Mouse (Mus musculus) T-helper 17 cell (primary cell): ENCODE measurements at regions not wholly inside any gene's neighbourhood (a gene's known extent, or its start where the extent isn't known, plus 50 kb on each side); places are given as distances from the start of the nearest gene placed in this dataset.

Source experiments
- in situ Hi-C, 2 experiments: fragments of 300-600 bp; cut with MboI, MseI; formaldehyde crosslinking; loops; 1 replicate in 1 of 2; 2 replicates in 1 of 2; pipeline ENCODE4 v1.15.1; 2025; ENCODE audit warnings: high pct_unique_total_duplicates in 2 of 2

GRCm38 (mm10) chr3:68758609-68759008 is 68.2 kb downstream of the Il12a start:
- in situ Hi-C loops, result no loop called here

DNA sequence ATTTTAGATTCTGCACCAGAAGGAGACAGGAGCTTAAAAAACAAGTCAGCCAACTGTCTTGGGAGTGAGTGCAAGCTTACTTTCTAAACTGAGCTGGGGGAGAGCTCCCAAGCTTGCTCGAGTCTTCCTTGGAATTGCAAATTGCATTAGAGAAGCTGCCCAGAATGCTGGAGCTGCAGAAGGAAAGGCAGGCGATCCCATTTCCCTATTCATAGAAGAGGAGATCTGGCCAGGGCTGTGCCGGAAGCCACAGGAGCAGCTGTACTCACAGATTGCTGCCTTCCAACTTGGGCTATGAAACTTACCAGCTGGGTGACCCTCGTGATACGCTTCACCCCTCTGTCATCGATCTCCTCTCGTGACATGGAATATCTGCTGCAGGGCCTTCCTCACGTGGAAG is 68.9 kb downstream of the Il12a start:
- in situ Hi-C loops, result no loop called here

GRCm38 (mm10) chr3:68760806-68761205 is 70.4 kb downstream of the Il12a start:
- in situ Hi-C loops, result loop anchor here in 1 of 2 experiments (5.0 kb wide), 1 partner anchor 54 kb away; no protein-coding TSS in a partner anchor

DNA sequence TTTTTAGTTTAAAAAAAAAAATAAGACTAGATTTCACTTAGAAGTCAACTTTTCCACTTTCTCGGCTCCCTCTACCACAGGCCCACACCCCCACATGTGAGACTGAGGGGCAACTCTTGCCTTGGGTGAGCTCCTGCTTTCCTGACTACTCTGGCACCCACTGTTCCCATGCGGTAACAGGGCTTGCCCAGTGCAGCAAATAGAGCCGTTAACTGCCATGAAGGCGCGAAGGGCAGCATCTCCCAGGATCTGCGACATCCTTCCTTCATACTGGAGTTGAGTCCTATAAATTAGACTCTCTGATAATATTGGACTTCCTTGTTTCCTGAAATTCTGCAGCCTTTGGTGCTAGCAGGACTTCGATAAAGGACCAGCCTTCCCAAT is 70.8 kb downstream of the Il12a start:
- in situ Hi-C loops, result loop anchor here in 1 of 2 experiments (5.0 kb wide), 1 partner anchor 54 kb away; no protein-coding TSS in a partner anchor

DNA sequence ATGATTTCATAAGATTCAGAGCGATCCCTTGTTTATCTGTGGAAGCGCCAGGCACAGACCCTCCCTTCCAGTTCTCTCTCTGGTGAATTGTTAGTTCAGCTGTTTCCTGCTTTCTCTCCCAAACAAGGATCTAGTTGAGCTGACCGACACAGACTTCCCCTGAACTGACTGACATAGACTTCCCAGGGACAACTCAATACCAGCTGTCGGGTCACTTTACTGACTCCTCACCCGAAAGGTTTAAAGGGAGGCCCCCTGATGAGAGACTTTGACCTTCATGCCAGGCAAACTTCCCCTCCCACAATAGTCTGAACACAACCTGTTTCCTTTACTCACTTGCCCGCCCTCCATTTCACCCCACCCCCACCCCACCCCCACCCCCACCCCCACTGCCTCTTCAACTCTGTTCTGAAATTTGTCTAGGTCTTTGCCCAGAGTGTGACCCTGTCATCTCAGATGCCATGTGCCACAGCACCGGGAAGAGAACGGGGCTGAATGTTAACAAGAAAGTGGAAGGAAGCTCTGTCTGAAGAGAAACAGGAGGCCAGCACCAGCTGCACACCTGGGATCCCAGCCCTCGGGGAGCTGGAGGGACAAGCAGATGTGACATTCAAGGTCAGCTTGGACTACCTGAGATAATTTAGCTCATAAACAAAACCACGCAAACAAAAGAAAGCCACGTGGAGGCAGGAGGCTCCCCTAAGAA is 71.3 kb downstream of the Il12a start:
- in situ Hi-C loops, result loop anchor here in 1 of 2 experiments (5.0 kb wide), 1 partner anchor 54 kb away; no protein-coding TSS in a partner anchor

DNA sequence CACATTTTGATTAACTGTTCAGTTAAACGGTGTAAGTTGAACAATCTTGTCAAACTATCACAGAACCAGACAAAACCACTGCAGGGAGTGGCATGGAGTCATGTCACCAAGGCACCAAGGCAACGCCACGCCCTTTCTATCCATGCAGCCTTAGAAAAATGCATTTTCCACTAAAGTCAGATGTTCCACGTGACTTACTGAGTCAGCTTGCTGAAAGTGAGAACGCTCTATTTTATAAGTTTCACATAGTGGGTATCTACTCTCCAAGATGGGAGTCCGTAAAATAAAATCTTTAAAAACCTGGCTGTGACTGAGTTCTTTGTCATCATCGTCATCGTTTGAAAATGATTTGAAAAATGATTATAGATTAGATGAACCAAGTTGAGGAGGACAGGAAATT is 72.5 kb downstream of the Il12a start:
- in situ Hi-C loops, result loop anchor here in 1 of 2 experiments (5.0 kb wide), 1 partner anchor 56 kb away; no protein-coding TSS in a partner anchor

- in situ Hi-C loops, result loop anchor here in 1 of 2 experiments (5.0 kb wide), 1 partner anchor 57 kb away; no protein-coding TSS in a partner anchor
These were observed 73.9 kb downstream of the Il12a start for GRCm38 (mm10) chr3:68764336-68764735.

GRCm38 (mm10) chr3:68764917-68765598 is 74.6 kb downstream of the Il12a start:
- in situ Hi-C loops, result loop anchor here in 1 of 2 experiments (5.0 kb wide), 1 partner anchor 58 kb away; no protein-coding TSS in a partner anchor

DNA sequence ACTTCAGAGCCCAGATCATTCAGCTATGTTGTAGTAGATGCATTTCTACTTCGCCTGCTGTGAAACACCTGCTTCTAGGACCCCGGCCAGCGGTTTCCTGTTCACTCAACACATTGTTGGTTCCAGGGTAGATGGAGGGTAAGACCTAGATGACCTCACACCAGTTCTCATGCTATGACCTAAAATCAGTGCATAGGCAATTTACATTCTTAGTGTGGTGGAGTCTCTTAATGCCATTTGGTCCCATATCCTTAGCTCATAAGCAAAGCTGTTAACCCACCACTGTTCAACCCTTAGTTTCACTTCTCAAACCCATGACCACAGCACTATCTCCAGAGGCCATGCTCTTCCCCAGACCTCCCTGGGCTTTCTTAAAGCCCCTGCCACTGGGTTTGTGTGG is 81.1 kb downstream of the Il12a start:
- in situ Hi-C loops, result loop anchor here in 1 of 2 experiments (10.0 kb wide), 1 partner anchor 523 kb away; no protein-coding TSS in a partner anchor

DNA sequence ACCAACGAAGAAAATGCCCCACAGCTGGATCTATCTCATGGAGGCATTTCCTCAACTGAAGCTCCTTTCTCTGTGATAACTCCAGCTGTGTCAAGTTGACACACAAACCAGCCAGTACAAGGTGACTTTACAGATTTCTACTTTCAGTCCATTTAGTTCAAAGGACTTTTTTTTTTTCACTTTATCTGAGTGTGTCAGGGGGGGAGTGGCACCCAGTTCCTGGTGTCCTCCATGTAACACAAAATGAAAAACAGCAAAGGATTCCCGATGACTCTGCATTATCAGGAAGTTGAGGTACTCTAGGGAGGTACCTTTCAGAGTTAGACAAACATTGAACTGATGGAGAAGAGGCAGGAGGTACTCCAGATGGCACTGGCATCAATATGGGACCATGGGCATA is 87.4 kb downstream of the Il12a start:
- in situ Hi-C loops, result loop anchor here in 1 of 2 experiments (10.0 kb wide), 1 partner anchor 517 kb away; no protein-coding TSS in a partner anchor

DNA sequence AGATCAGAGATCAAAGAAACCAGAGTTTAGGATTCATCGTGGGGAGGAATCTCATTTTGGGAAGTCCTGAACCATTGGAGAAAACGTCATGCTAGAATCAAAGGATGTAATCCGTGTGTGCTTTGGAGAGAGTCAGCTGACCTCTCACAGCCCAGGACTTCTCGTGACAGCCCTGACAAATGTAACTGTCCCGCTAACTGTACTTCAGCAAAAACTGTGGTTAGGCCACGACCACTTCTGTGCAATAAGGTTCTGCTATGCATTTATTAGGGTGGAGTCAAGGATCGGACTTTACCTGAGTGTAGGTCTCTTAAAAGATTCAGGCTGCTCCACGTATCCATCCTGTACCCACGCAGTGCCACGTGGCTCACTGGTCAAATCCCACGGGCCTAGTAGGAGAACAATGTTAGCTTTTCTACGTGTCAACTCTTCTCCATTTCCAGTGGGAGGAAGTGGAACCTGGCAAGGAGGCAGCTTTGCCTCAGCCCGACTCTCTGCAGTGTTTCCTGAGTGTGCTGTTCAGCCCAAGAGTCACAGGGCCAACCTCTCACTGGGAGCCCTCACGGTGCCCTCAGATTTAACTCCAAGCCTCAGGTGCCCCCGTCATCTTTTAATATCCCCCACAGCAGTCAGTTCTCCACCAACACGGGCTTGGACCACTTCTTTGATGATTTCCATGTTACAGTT is 88.1 kb downstream of the Il12a start:
- in situ Hi-C loops, result loop anchor here in 1 of 2 experiments (10.0 kb wide), 1 partner anchor 516 kb away; no protein-coding TSS in a partner anchor

- in situ Hi-C loops, result no loop called here
These were observed 88.5 kb upstream of the 1110032F04Rik start for GRCm38 (mm10) chr3:68780843-68781242.

GRCm38 (mm10) chr3:68781466-68781865 is 87.9 kb upstream of the 1110032F04Rik start:
- in situ Hi-C loops, result no loop called here

DNA sequence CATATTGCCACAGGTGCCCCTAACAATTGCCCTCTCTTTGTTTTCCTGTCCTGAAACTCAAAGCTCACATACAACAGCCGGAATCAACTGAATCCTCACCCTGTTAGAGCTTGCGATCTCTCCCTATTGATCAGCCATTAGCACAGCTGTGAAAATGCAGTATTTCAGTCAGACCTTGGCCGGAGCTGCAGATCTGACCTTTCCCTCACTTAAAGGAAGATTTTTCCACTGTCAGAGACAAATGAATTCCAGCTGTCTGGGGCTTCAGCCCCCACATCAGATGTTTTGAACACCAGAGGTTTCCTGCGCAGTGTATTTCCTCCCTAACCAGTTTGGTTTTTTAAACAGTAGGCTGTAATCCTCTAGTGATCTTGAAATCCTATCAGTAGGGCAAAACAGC is 87.0 kb upstream of the 1110032F04Rik start:
- in situ Hi-C loops, result no loop called here

DNA sequence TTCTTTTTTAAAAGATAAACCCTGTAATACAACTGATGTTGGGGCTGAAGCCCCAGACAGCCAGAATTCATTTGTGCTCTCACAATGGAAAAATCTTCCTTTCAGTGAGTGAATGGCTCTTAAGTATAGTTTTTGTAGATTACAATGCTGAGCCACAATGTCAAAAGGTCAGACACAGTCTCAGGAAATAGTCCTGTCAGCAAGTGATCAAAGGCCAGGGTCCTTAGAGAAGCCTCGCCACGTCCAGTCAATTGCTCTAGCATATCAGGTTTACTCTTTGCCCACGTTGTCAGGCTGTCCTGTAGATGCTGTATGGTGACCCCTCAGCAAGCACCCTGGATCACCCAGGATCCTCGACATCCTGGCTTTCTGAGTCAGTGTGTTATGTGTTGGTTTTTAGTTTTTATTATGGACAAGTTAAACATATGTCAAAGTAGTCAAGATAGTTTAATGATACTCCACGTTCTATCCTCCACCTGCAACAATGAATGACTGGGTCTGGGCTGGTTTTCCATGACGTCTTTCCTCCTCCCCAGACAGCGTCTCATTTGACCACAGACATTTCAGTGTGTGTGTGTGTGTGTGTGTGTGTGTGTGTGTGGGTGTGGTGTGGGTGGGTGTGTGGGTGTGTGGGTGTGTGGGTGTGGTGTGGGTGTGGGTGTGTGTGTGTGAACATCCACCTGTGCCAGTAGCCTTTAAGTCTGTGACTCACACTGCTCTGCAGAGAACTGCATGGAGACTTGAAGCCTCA is 85.5 kb upstream of the 1110032F04Rik start:
- in situ Hi-C loops, result no loop called here

DNA sequence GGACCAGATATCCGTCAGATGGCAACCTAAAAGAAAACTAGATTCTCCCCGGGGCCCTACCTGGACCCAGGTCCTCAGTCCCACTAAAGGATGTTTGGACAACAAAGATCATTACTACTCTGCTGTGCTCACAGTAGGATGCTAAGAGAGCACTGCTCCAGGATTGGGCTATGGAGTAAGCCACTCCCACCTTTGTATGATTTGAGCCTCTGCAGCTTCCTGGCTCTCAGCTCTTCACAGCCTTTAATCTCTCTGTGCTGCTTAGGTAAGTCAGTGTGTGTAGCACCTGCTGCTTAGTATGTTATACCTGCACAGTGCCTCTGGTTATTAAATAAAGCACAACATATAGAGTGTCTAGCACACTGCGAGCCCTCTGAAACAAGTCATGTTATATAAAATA is 82.6 kb upstream of the 1110032F04Rik start:
- in situ Hi-C loops, result no loop called here

DNA sequence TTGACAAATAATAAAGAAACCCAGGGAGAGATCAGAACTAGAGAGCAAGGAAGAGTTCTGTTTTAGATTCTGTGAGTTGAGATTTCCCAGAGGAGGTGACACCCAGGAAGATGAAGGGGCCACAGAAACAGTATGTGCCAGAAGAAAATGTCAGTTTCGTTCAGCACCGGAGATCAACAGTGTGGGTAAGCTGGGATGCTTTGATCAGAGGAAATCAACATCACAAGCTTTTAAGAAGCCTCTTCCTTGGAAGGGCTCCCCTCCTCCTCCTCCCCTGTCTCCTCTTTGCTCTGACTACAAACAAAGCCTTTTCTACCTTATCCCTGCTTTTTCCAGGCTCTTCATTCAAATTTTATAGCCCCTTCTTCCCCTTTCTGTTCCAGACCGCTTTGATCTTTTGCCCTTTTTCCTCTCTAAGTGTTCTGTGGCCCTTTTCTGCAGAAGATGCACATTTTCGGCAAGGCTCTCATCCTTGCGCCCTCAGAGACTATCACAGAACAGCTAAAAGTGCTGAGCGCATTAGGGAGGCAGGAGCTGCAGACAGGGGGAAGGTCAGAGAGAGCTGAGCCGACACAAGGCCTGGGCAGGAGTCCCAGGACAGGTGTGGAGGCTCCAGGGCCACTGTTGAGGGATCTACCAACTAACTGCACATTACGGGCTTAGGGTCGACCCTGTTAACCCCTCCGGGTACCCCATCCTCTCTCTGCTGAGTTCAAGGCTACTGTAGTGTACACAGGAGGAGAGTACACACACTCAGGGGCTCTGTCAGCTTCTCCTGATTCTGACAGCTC is 81.8 kb upstream of the 1110032F04Rik start:
- in situ Hi-C loops, result no loop called here

DNA sequence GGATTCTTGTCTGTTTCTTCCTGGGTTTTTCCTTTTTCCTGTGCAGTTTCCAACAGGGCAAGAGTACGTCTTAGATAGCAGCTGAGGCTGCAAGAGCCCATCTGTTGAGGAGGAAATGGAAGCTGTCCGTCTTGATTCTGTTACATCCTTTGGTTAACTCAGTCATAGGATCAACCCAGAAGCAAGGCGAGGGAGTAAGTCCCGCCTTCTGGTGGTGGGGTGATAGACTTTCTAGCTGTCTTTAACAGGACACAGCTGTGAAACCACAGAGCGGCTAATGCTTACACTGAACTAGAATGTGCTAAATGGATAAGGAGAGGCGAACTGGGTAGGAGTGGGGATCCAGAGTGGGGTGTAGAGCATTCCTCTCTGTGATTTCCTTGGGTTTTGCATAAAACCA is 79.9 kb upstream of the 1110032F04Rik start:
- in situ Hi-C loops, result no loop called here

DNA sequence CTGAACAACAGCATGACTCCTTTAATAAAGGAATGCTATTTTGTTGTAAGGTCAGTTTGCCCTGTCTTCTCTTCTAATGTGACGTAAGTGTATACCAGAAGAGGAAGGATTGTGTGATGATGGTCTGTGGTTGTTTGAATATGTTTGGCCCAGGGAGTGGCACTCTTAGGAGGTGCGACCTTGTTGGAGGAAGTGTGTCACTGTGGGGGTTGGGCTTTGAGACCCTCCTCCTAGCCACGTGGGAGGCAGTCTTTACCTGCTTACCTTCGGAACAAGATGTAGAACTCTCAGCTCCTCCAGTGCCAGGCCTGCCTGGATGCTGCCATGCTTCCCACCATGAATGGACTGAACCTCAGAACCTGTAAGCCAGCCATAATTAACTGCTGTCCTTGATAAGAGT is 78.9 kb upstream of the 1110032F04Rik start:
- in situ Hi-C loops, result no loop called here

- in situ Hi-C loops, result no loop called here
These were observed 76.5 kb upstream of the 1110032F04Rik start for GRCm38 (mm10) chr3:68792883-68793282.
